Mouse (Mus musculus) forebrain, embryonic 10.5 days (tissue): ENCODE measurements around the gene Syt7. TPM values are rescaled to one million over a fixed set of nuclear protein-coding genes. Genes with fewer than 3 reads are reported as not detected.

Experiments used
- DNase-seq: peaks from one replicate; pipeline ENCODE4 v3.0.0-alpha.2; 2017; ENCODE audit warnings: low spot score; ENCODE audit errors: extremely low spot score
- H3K27ac ChIP-seq: fragments of 300-500 bp; sonication (generic); 2 replicates; pipeline ENCODE4 v1.5.1; 2016; ENCODE audit warnings: mild to moderate bottlenecking
- H3K27me3 ChIP-seq: fragments of 300-500 bp; sonication (generic); 2 replicates; pipeline ENCODE4 v1.6.1; 2016; ENCODE audit warnings: mild to moderate bottlenecking; ENCODE audit not compliant: poor library complexity, severe bottlenecking
- H3K36me3 ChIP-seq: fragments of 300-500 bp; sonication (generic); replicated peaks from 2 replicates; pipeline ENCODE4 v1.6.1; 2016; ENCODE audit warnings: mild to moderate bottlenecking, moderate library complexity
- H3K4me1 ChIP-seq: fragments of 300-500 bp; sonication (generic); 2 replicates; pipeline ENCODE4 v1.6.1; 2016
- H3K4me3 ChIP-seq: fragments of 300-500 bp; sonication (generic); 2 replicates; pipeline ENCODE4 v1.5.1; 2016; ENCODE audit warnings: mild to moderate bottlenecking, moderate library complexity
- H3K9me3 ChIP-seq: fragments of 300-500 bp; sonication (generic); 2 replicates; pipeline ENCODE4 v1.6.1; 2016; ENCODE audit warnings: mild to moderate bottlenecking, moderate library complexity
- WGBS: fragments of 180-500 bp; shearing (Covaris S2); methylation state at CpG from one replicate; pipeline ENCODE4 v1.1.7; 2016; 5-methylcytosine and 5-hydroxymethylcytosine counted together
- polyA plus RNA-seq: library from polyadenylated mRNA; unstranded; fragments of >200 nt; fragmentation: Nextera tagmentation; extraction: Ambion mirVana; gene quantifications from 2 replicates; pipeline ENCODE4 v1.2.1, GENCODE M21; 2016

The Syt7 gene
- polyA plus RNA-seq, 1 experiment from 2014 or later, result 2.6 TPM

DNA sequence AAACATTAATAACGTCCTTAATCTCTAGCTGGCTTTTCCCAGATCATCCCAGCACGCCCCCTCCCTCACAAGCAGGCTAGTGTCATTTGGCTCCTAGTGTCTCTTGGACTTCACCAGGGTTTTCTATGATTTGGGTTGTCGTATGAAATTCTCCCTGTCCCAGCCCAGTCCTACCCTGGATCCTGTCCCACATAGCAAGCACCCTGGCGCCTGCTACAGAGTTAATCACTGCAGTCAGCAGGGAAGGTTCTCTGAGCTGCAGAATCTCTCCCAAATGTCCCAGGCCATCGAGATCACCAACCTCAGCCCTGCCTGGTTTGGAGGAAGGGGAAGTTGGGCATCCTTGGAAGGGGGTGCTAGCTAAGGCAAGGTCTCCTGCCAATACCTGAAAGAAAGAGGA, 26.6 kb downstream of the Syt7 start:
- Histone ChIP-seq H3K27me3 (peaks cover 57% of the 10 kb centered on the region), H3K4me3 (no peak overlapping the region), H3K9me3 (no peaks in the 10 kb centered on the region), H3K27ac (no peak overlapping the region), H3K36me3 (no peaks in the 10 kb centered on the region), H3K4me1 (peaks cover 56% of the 10 kb centered on the region)
- WGBS, result 89% methylated on average over 5 of the region's 5 CpGs
- DNase-seq, result no peak

DNA sequence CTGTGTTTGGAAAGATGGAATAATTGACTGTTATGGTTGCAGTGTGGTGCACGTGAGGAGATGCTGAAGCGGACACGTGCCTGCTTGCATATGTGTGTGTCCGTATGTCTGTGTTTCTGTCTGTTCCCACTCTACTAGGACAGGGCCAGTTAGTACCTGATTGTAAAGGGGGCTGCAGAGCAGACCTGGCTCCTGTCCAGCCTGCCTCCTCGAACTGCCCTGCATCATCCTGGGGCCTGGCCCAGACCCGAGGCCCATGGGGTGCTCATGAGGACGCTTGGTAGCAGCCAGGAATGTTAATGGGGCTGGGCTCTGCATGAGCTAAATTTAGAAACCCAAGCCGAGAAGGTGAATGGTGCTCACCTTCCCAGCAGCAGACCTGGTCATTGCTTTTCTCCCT, 28.0 kb downstream of the Syt7 start:
- no peak overlapping the region for H3K27ac ChIP-seq
- H3K4me3 ChIP-seq, result no peak overlapping the region
- no peaks in the 10 kb centered on the region for H3K9me3 ChIP-seq
- WGBS, result 68% methylated on average over 8 of the region's 8 CpGs
- H3K27me3 ChIP-seq, result peaks cover 57% of the 10 kb centered on the region
- DNase-seq, result no peak
- H3K36me3 ChIP-seq, result no peaks in the 10 kb centered on the region
- peaks cover 59% of the 10 kb centered on the region for H3K4me1 ChIP-seq

DNA sequence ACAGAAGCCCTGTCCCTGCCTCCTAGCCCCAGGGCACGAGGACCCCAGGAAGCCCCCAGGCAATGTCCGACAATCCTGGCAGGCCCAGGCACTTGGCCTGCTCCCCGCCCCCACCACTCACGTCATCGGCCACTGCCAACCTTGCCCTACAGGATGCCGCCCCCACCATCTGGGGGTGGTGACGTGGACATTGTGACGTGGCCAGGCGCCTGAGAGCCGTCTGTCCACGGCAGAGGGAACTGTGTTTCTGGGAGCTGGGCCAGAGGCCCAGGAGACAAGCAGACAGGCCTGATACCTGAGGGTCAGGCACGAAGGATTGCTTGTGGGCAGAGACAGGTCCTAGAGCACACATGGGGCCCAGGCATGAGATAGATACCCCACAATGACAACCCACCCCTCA, 28.5 kb downstream of the Syt7 start:
- 83% methylated on average over 12 of the region's 12 CpGs for WGBS
- no peaks in the 10 kb centered on the region for H3K9me3 ChIP-seq
- H3K27ac ChIP-seq, result no peak overlapping the region

DNA sequence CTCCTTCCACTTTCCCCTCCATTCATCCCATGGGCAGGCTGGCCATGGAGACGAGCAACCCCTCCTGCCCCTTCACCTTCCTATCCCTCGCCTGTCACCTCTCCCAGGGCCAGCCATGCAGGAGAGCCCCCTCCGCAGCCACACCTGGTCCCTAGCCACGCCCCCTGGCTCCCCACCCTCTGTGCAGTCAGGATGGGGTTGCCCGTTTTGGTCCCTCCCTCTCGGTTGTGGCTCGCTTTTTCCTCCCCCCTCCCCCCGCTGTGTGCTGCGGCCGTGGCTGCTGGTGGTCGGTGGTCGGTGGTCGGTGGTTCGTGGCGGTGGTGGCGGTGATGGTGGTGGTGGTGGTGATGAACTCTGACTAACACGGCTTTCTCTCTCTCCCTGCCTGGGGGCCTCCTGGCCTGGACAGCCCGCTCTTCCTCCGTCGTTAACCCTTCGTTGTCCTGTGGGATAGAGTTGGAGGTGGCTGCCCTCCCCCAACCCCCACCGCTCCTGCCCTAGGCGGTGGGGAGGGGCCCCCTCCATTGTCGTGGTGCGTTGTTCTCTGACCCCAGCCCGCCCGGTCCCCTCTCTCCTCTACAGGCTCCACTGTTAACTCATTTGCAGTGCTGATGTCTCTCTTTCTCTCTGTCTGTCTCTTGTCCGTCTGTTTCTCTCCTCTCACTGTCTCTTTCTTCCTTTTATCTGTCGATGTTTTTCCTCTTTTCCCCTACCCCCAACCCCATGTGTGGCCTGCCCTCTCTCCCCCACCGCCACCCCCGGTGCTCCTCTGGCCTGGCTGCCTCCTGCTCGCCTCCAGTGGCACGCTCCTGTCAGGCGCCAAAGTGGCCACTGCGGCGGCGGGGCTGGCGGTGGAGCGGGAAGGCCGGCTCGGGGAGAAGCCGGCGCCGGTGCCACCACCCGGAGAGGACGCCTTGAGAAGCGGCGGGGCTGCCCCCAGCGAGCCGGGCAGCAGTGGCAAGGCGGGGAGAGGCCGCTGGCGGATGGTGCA, 33.4 kb downstream of the Syt7 start:
- peak overlapping the region; percentile 51 for H3K4me3 ChIP-seq
- no peaks in the 10 kb centered on the region for H3K36me3 ChIP-seq
- DNase-seq, result peak; percentile 47
- 2% methylated on average over 53 of the region's 53 CpGs for WGBS
- peaks cover 63% of the 10 kb centered on the region for H3K4me1 ChIP-seq
- peaks cover 82% of the 10 kb centered on the region for H3K27me3 ChIP-seq
- H3K27ac ChIP-seq, result peak overlapping the region; percentile 79
- no peaks in the 10 kb centered on the region for H3K9me3 ChIP-seq

More for the DNA sequence above, 28.5 kb downstream of the Syt7 start:
- H3K4me3 ChIP-seq, result no peak overlapping the region
- DNase-seq, result no peak
- no peaks in the 10 kb centered on the region for H3K36me3 ChIP-seq
- peaks cover 59% of the 10 kb centered on the region for H3K4me1 ChIP-seq
- H3K27me3 ChIP-seq, result peaks cover 57% of the 10 kb centered on the region

DNA sequence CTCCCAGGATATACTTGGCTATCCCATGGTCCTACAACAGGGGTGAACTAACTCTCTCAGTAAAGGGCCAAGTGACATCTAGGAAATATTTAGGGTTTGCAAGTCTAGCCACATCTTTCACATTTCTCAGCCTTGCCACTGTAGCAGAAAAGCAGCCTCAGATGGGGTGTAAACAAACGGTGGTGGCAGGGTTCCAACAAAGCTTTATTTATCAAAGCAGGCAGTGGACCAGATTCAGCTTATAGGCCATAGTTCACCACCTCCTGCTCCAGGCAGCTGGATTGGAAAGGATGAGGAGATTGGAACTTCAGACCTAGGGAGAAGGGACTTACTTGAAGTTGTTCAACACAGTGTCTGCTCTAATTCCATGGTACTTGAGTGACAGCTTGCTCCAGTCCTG, 35.9 kb downstream of the Syt7 start:
- WGBS, result 71% methylated on average over 1 of the region's 1 CpGs
- Histone ChIP-seq H3K4me3 (no peak overlapping the region), H3K4me1 (peaks cover 63% of the 10 kb centered on the region), H3K9me3 (no peaks in the 10 kb centered on the region), H3K27me3 (peaks cover 81% of the 10 kb centered on the region), H3K27ac (no peak overlapping the region), H3K36me3 (no peaks in the 10 kb centered on the region)
- no peak for DNase-seq

DNA sequence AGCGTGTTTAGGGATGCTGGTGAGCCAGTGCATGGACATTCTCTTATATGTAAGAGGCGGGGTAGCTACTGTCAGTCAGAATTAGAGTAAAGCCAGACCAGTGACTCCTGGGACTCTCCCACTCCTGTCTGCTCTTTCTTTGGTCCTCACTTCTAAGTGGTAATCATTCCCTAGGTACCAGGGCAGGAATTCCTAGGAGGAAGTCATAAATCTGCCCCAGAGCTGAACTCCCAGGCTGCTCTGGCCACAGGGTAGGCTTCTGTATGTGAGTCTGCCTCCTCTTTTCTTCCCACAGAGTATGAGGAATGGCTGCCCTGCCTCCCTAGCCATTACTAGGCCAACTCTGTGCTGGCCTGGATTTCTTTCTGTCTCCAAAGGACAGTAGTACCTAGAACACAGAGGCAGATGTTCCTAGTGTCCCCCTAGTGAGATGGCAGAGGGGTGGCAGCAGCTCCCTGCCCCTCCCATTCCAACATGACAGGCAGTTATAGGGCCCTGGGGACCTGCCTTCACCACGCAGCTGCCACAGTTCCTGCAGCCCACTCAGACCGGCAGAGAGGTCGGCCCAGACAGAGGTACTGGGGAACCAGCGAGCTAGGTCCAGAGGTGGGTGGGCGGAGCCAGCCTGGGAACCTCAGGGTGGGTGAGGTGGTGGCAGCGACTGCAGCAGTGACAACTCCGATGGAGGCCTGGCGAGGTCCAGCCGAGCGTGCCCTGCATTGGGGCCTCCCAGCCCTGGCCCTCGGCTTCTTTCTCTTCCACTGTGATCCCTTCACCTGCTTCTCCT, 36.8 kb downstream of the Syt7 start:
- Histone ChIP-seq H3K4me1 (peaks cover 62% of the 10 kb centered on the region), H3K27ac (peak overlapping the region; percentile 2; the same call in 1 of the 2 replicates), H3K4me3 (no peak overlapping the region), H3K27me3 (peaks cover 79% of the 10 kb centered on the region), H3K36me3 (no peaks in the 10 kb centered on the region), H3K9me3 (no peaks in the 10 kb centered on the region)
- 52% methylated on average over 13 of the region's 13 CpGs for WGBS
- DNase-seq, result no peak

DNA sequence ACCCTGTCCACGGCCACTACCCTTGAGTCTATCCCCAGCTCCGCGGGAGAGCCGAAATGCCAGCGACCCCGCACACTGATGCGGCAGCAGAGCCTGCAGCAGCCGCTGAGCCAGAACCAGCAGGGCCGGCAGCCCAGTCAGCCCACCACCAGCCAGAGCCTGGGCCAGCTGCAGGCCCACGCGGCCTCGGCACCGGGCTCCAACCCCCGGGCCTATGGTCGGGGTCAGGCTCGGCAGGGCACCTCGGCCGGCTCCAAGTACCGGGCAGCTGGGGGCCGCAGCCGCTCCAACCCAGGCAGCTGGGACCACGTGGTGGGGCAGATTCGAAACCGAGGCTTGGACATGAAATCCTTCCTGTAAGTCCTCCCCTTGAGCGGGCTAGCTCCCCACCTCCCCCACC, 37.4 kb downstream of the Syt7 start:
- Histone ChIP-seq H3K4me3 (no peak overlapping the region), H3K9me3 (no peaks in the 10 kb centered on the region), H3K27ac (peak overlapping the region; percentile 2; the same call in 1 of the 2 replicates), H3K36me3 (no peaks in the 10 kb centered on the region), H3K4me1 (peaks cover 62% of the 10 kb centered on the region), H3K27me3 (peaks cover 74% of the 10 kb centered on the region)
- DNase-seq, result no peak
- 38% methylated on average over 25 of the region's 25 CpGs for WGBS

DNA sequence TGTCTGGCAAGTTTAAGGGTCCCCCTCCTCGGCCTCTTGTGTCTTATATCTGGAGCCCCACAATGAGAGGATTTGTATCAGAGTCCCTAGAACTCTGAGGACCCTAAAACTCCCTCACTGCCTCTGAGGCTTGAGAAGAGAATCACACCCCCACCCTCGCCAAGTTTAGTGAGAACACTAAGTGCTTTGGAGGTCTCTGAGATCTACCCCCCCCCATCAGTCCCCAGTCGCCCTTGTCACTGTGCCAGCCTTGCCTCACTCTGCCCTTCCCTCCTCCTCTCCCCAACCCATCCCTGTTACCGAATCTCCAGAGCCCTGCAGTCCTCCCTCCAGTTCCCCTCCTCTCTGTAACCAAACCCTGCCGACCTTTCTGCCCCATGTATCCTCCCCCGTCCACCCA, 37.9 kb downstream of the Syt7 start:
- DNase-seq, result no peak
- H3K36me3 ChIP-seq, result no peaks in the 10 kb centered on the region
- no peak overlapping the region for H3K27ac ChIP-seq
- H3K9me3 ChIP-seq, result no peaks in the 10 kb centered on the region
- H3K27me3 ChIP-seq, result peaks cover 69% of the 10 kb centered on the region
- no peak overlapping the region for H3K4me3 ChIP-seq
- WGBS, result 47% methylated on average over 6 of the region's 6 CpGs
- peaks cover 62% of the 10 kb centered on the region for H3K4me1 ChIP-seq

DNA sequence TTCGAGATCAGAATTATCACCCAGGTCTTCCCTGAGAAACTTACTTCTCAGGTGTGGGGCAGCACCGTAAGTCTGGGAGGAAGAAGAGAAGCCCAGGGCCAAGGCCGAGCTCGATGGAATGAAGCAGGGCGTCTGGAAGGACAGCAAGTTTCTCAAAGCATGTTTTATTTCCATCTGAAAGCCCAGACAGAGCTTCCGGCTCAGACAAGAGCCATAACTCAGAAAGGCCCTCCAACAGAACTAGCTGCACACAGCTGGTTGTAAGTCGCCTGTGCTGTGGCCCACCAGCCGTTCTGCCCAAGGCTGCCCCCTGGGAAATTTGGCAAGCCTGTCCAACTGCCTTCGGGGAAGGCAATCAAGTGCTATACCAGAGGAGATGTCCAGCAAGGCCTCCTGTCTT, 38.5 kb downstream of the Syt7 start:
- Histone ChIP-seq H3K36me3 (no peaks in the 10 kb centered on the region), H3K9me3 (no peaks in the 10 kb centered on the region), H3K4me1 (peaks cover 57% of the 10 kb centered on the region), H3K27me3 (peaks cover 63% of the 10 kb centered on the region), H3K27ac (no peak overlapping the region), H3K4me3 (no peak overlapping the region)
- 86% methylated on average over 9 of the region's 9 CpGs for WGBS
- no peak for DNase-seq

DNA sequence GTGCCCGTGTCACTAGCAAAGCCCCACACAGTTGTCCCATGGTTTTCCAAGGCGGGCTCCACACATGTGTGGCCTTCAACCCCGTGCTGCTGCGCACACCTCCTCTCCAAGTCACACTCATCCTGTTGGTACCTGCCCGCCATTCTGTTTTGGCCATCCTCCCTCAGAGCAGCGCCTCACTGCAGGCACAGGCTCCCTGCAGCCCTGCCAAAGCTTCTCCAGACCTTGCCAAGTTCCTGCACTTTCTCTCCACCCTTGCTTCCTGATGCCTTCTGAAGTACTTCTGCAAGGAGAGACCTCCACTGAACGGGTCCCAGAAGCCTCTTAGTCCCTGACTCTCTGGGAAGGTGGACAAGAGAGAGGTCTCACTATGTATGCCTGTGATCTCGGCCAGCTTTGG, 40.5 kb downstream of the Syt7 start:
- Histone ChIP-seq H3K27me3 (peaks cover 57% of the 10 kb centered on the region), H3K4me1 (peaks cover 47% of the 10 kb centered on the region), H3K9me3 (no peaks in the 10 kb centered on the region), H3K4me3 (no peak overlapping the region), H3K27ac (no peak overlapping the region), H3K36me3 (no peaks in the 10 kb centered on the region)
- whole genome bisulfite sequencing, result 87% methylated on average over 8 of the region's 8 CpGs
- no peak for DNase-seq

DNA sequence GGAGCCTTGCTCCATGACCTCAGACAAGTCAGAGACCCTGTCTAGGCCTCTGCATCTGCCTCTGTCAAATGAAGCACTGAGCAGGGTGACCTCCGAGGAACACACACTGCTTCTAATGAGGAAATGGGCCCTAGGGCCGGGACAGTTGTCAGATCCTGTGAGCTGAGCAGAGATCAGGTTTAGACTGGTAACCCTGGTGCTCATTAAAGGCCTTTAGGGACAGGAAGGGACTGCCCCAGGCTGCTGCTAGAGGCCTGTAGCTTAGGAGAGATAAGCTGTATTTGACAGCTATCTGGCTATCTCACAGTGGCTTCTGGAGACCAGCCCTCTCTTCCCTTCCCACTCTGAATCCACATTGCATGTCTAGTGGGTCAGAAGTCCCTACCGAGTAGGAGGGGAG, 42.5 kb downstream of the Syt7 start:
- H3K27me3 ChIP-seq, result peaks cover 43% of the 10 kb centered on the region

DNA sequence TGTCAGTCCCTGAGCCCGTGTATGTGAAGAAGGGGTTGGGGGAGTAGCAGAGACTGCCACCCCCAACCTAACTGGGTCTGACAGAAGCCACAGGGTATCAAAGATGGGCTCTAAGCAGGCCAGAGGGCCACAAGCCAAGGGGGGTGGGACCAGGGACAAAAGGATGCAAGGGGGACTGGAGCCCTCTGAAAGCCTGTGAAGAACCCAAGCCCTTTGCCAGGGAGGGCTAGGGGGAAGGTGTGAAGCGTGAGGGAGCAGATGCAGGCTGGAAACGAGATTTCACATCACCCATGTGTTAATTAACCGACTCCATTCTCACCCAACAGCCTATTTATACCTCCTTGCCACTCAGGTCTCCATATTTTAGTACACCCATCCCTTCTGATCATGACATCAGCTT, 43.0 kb downstream of the Syt7 start:
- Histone ChIP-seq H3K27ac (no peak overlapping the region), H3K9me3 (no peaks in the 10 kb centered on the region), H3K36me3 (no peaks in the 10 kb centered on the region), H3K4me1 (peaks cover 26% of the 10 kb centered on the region), H3K4me3 (no peak overlapping the region), H3K27me3 (peaks cover 38% of the 10 kb centered on the region)
- WGBS, result 56% methylated on average over 4 of the region's 4 CpGs
- DNase-seq, result no peak

More for the DNA sequence above, 42.5 kb downstream of the Syt7 start:
- no peak for DNase-seq
- Histone ChIP-seq H3K9me3 (no peaks in the 10 kb centered on the region), H3K27ac (no peak overlapping the region), H3K4me1 (peaks cover 31% of the 10 kb centered on the region), H3K36me3 (no peaks in the 10 kb centered on the region), H3K4me3 (no peak overlapping the region)
- 47% methylated on average over 3 of the region's 3 CpGs for WGBS

DNA sequence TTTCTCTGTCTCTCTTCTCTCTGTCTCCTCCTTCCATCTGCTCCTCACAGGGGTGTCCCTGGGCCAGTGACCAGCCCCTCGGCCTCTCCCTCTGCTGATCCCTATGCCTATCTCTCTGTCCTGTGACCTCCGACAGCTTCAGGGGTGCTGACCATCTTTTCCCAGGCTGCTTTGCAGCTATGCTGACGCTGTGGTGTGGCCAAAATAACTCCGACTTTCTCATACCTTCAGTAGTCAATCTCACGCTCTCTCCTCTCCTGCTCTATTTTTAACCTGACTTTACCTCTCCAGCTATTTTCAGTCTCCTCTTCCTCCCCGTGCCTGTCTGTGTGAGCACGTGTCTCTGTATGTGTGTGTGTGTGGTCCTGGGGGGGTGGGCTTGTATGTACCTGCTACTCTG, 44.3 kb downstream of the Syt7 start:
- Histone ChIP-seq H3K27me3 (peaks cover 26% of the 10 kb centered on the region; the same call in 1 of the 2 replicates), H3K4me1 (peaks cover 21% of the 10 kb centered on the region), H3K36me3 (no peaks in the 10 kb centered on the region), H3K9me3 (no peaks in the 10 kb centered on the region), H3K4me3 (no peak overlapping the region), H3K27ac (0 out of 2 replicates have a peak overlapping the region, but pooled peaks have one; percentile 21)
- 82% methylated on average over 7 of the region's 7 CpGs for WGBS
- no peak for DNase-seq
